Mouse (Mus musculus): Measurements from ENCODE around the gene Gna11. TPM values are rescaled to one million over a fixed set of nuclear protein-coding genes. Genes with fewer than 3 reads are reported as not detected.
A peak's percentile ranks its signal among the peaks of the same experiment; 100 is the strongest.

Gene Gna11
- total and polyA plus RNA-seq, 3 experiments: 46.6 to 68.0 (median 53.5) TPM

- TF ChIP-seq POLR2A (IDR thresholded peaks at IDR 0.05; ENCODE audit: insufficient read depth, low read depth, low read length): 0 out of 2 replicates have a peak, but pooled peaks have one; percentile 39
- peak; percentile 85 for TF ChIP-seq CTCF (IDR thresholded peaks at IDR 0.05)
- TF ChIP-seq EP300 (IDR thresholded peaks at IDR 0.05; ENCODE audit: insufficient read depth, low read depth, low read length): peak; percentile 95
- intact Hi-C loops (cut with DNase I): loop anchor here (2.0 to 5.0 kb wide), 4 partner anchors 25 to 53 kb away; no protein-coding TSS in a partner anchor
- Histone ChIP-seq H3K27ac (peak overlapping the region; percentile 55), H3K27me3 (ENCODE audit: control insufficient read depth, insufficient read depth, low read length) (no peaks in the 10 kb centered on the region), H3K4me1 (ENCODE audit: control insufficient read depth, insufficient read depth, low read length) (peaks cover 4% of the 10 kb centered on the region), H3K36me3 (ENCODE audit: control insufficient read depth, insufficient read depth, low read length) (no peaks in the 10 kb centered on the region), H3K9ac (ENCODE audit: low read depth, low read length) (no peak overlapping the region), H3K4me3 (no peak overlapping the region), H3K79me2 (replicated peaks; ENCODE audit: control insufficient read depth, insufficient read depth, low read length) (no peaks in the 10 kb centered on the region)
- WGBS: under 1% methylated on average over 12 of the region's 12 CpGs
- DNase-seq: peak; percentile 82 to 88
Measured at GRCm38 (mm10) chr10:81551597-81552102, 6.7 kb upstream of the Gna11 start.

GRCm38 (mm10) chr10:81550257-81550656 is 5.3 kb upstream of the Gna11 start:
- intact Hi-C loops (cut with DNase I): loop anchor here (2.0 to 5.0 kb wide), 4 partner anchors 23 to 55 kb away; no protein-coding TSS in a partner anchor
- no peak overlapping the region for H3K9ac ChIP-seq (ENCODE audit: low read depth, low read length)
- no peaks in the 10 kb centered on the region for H3K27me3 ChIP-seq (ENCODE audit: control insufficient read depth, insufficient read depth, low read length)
- peak; percentile 87 for TF ChIP-seq CTCF (IDR thresholded peaks at IDR 0.05)
- no peak for TF ChIP-seq POLR2A (IDR thresholded peaks at IDR 0.05; ENCODE audit: insufficient read depth, low read depth, low read length)
- no peaks in the 10 kb centered on the region for H3K79me2 ChIP-seq (replicated peaks; ENCODE audit: control insufficient read depth, insufficient read depth, low read length)
- no peak overlapping the region for H3K4me3 ChIP-seq
- no peak overlapping the region for H3K27ac ChIP-seq
- H3K36me3 ChIP-seq (ENCODE audit: control insufficient read depth, insufficient read depth, low read length): no peaks in the 10 kb centered on the region
- 8% methylated on average over 7 of the region's 7 CpGs for WGBS
- H3K4me1 ChIP-seq (ENCODE audit: control insufficient read depth, insufficient read depth, low read length): peaks cover 4% of the 10 kb centered on the region
- DNase-seq: peak; percentile 63 to 78

GRCm38 (mm10) chr10:81548944-81549343 is 4.0 kb upstream of the Gna11 start:
- WGBS: 72% methylated on average over 5 of the region's 5 CpGs

GRCm38 (mm10) chr10:81546788-81547571 is 2.0 kb upstream of the Gna11 start:
- H3K4me3 ChIP-seq: no peak overlapping the region
- no peaks in the 10 kb centered on the region for H3K27me3 ChIP-seq (ENCODE audit: control insufficient read depth, insufficient read depth, low read length)
- TF ChIP-seq EP300 (IDR thresholded peaks at IDR 0.05; ENCODE audit: insufficient read depth, low read depth, low read length) (no peak), POLR2A (IDR thresholded peaks at IDR 0.05; ENCODE audit: insufficient read depth, low read depth, low read length) (no peak), CTCF (IDR thresholded peaks at IDR 0.05) (no peak)
- intact Hi-C loops (cut with DNase I): no loop called here
- H3K79me2 ChIP-seq (replicated peaks; ENCODE audit: control insufficient read depth, insufficient read depth, low read length): peaks cover 8% of the 10 kb centered on the region
- DNase-seq: no peak
- peaks cover 19% of the 10 kb centered on the region for H3K4me1 ChIP-seq (ENCODE audit: control insufficient read depth, insufficient read depth, low read length)
- H3K27ac ChIP-seq: no peak overlapping the region
- H3K9ac ChIP-seq (ENCODE audit: low read depth, low read length): no peak overlapping the region
- WGBS: 96% methylated on average over 13 of the region's 13 CpGs
- H3K36me3 ChIP-seq (ENCODE audit: control insufficient read depth, insufficient read depth, low read length): no peaks in the 10 kb centered on the region

More at GRCm38 (mm10) chr10:81548944-81549343, 4.0 kb upstream of the Gna11 start:
- H3K27ac ChIP-seq: no peak overlapping the region
- peaks cover 4% of the 10 kb centered on the region for H3K4me1 ChIP-seq (ENCODE audit: control insufficient read depth, insufficient read depth, low read length)
- intact Hi-C loops (cut with DNase I): no loop called here
- TF ChIP-seq POLR2A (IDR thresholded peaks at IDR 0.05; ENCODE audit: insufficient read depth, low read depth, low read length) (no peak), EP300 (IDR thresholded peaks at IDR 0.05; ENCODE audit: insufficient read depth, low read depth, low read length) (no peak), CTCF (IDR thresholded peaks at IDR 0.05) (no peak)
- no peak overlapping the region for H3K4me3 ChIP-seq
- no peak overlapping the region for H3K9ac ChIP-seq (ENCODE audit: low read depth, low read length)
- no peaks in the 10 kb centered on the region for H3K36me3 ChIP-seq (ENCODE audit: control insufficient read depth, insufficient read depth, low read length)
- H3K27me3 ChIP-seq (ENCODE audit: control insufficient read depth, insufficient read depth, low read length): no peaks in the 10 kb centered on the region
- H3K79me2 ChIP-seq (replicated peaks; ENCODE audit: control insufficient read depth, insufficient read depth, low read length): peaks cover 5% of the 10 kb centered on the region
- no peak for DNase-seq

- H3K36me3 ChIP-seq (ENCODE audit: control insufficient read depth, insufficient read depth, low read length): no peaks in the 10 kb centered on the region
- TF ChIP-seq CTCF (IDR thresholded peaks at IDR 0.05) (no peak), POLR2A (IDR thresholded peaks at IDR 0.05; ENCODE audit: insufficient read depth, low read depth, low read length) (no peak), EP300 (IDR thresholded peaks at IDR 0.05; ENCODE audit: insufficient read depth, low read depth, low read length) (no peak)
- H3K4me1 ChIP-seq (ENCODE audit: control insufficient read depth, insufficient read depth, low read length): peaks cover 21% of the 10 kb centered on the region
- peaks cover 8% of the 10 kb centered on the region for H3K79me2 ChIP-seq (replicated peaks; ENCODE audit: control insufficient read depth, insufficient read depth, low read length)
- no peaks in the 10 kb centered on the region for H3K27me3 ChIP-seq (ENCODE audit: control insufficient read depth, insufficient read depth, low read length)
- no peak overlapping the region for H3K27ac ChIP-seq
- intact Hi-C loops (cut with DNase I): no loop called here
- 88% methylated on average over 5 of the region's 5 CpGs for WGBS
- no peak overlapping the region for H3K9ac ChIP-seq (ENCODE audit: low read depth, low read length)
- no peak for DNase-seq
- H3K4me3 ChIP-seq: no peak overlapping the region
Measured at GRCm38 (mm10) chr10:81546332-81546731, 1.3 kb upstream of the Gna11 start.

Measured in heart, adult 2 months (tissue).